Mouse (Mus musculus) erythroblast, embryonic 14.5 days (primary cell): ENCODE measurements around the gene Cypt4. TPM values are rescaled to one million over a fixed set of nuclear protein-coding genes. Genes with fewer than 3 reads are reported as not detected.
"Not testable (repeated sequence)": the region's sequence is repeated elsewhere in the genome, so short reads cannot be mapped to it uniquely, and the experiment has no call there.

Experiments
- H3K27me3 ChIP-seq: 2 replicates; pipeline ENCODE4 v1.6.1; 2012; ENCODE audit warnings: inconsistent platforms; ENCODE audit not compliant: control insufficient read depth
- H3K36me3 ChIP-seq: 2 replicates; pipeline ENCODE4 v1.6.1; 2012; ENCODE audit warnings: mild to moderate bottlenecking, inconsistent platforms; ENCODE audit not compliant: control insufficient read depth
- H3K4me1 ChIP-seq: 2 replicates; pipeline ENCODE4 v1.6.1; 2012; ENCODE audit warnings: inconsistent platforms; ENCODE audit not compliant: control insufficient read depth
- H3K4me3 ChIP-seq: replicated peaks from 2 replicates; pipeline ENCODE3; 2012; ENCODE audit warnings: moderate library complexity, mild to moderate bottlenecking, inconsistent platforms
- H3K9me3 ChIP-seq: 2 replicates; pipeline ENCODE4 v1.6.1; 2012; ENCODE audit warnings: low read length, inconsistent platforms, mixed read lengths; ENCODE audit not compliant: control insufficient read depth
- GATA1 ChIP-seq: IDR thresholded peaks from 2 replicates; pipeline ENCODE4 v1.6.1; 2012; ENCODE audit warnings: low read length, inconsistent platforms, mixed read lengths
- TAL1 ChIP-seq: IDR thresholded peaks from 3 replicates; pipeline ENCODE4 v1.6.1; 2012; ENCODE audit warnings: low read length, inconsistent platforms, mixed read lengths
- polyA plus RNA-seq: library from polyadenylated mRNA; stranded (reverse); fragments of >175 nt; gene quantifications from 2 replicates; pipeline ENCODE4 v1.2.3, GENCODE M21; 2012

Gene Cypt4
- not detected in 2 replicates for polyA plus RNA-seq

GRCm38 (mm10) chr9:24624896-24625295 is at the start of gene Cypt4:
TSS of gene Cypt4 (plus strand) at chr9:24625196.
- H3K36me3 ChIP-seq = no peaks in the 10 kb centered on the region
- no peak within 1 kb of the TSS for H3K4me3 ChIP-seq
- no peaks in the 10 kb centered on the region; the same call in 1 of the 2 replicates for H3K9me3 ChIP-seq
- TF ChIP-seq GATA1 (no peak), TAL1 (no peak)
- H3K4me1 ChIP-seq = no peaks in the 10 kb centered on the region
- no peaks in the 10 kb centered on the region for H3K27me3 ChIP-seq

- not testable (repeated sequence) for H3K9me3 ChIP-seq, H3K36me3 ChIP-seq, H3K4me1 ChIP-seq, H3K4me3 ChIP-seq, H3K27me3 ChIP-seq
Measured at GRCm38 (mm10) chr9:24637341-24637740, 12.3 kb downstream of the Cypt4 start.

Other genes with a start within 250 kb of the Cypt4 start
- 0.31 and 0.51 TPM in 2 replicates for gene Dpy19l1, start 122.1 kb upstream of the Cypt4 start, polyA plus RNA-seq
- not detected in 2 replicates for gene Dpy19l2, start 71.1 kb downstream of the Cypt4 start, polyA plus RNA-seq
- gene Tbx20, start 149.1 kb downstream of the Cypt4 start, polyA plus RNA-seq = not detected in 2 replicates